In the genomic region with DNA sequence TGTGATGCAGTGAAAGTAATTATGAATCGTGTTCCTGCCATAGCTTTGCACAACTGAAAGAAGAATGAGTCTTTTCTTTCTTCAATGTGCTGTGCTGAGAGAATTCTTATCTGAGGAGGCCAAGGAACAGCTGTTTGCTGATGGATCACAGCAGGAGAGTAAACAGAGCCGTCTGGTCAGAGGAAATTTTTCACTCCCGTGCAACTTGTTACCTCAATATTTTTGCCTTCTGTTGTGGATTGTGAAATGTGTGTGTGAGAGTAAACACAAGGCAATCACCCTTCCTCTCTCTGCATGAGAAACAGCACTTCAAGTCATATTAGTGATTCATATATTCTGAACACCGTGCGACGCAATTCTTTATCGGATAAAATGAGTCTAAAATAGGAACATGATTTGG, we compare ENCODE assay signal across 15 mouse cellular contexts.
DNase-seq lines count a peak whose midpoint lies in the region; ATAC-seq lines count a peak whose summit lies in the region.
"Had no signal": no experiment of that assay in that cellular context is flagged by ENCODE, and none has a peak within 500 bp of the region (broad histone marks: within the 10 kb centered on the region; RNA-seq: fewer than 3 reads in every experiment).

No protein-coding gene starts in this region.

- no peaks in the 10 kb centered on the region for H3K9me3 ChIP-seq in midbrain, embryonic 14.5 days (ENCODE audit: control insufficient read depth, low read length)
- H3K9me3 ChIP-seq: embryonic facial prominence, embryonic 15.5 days had no signal

- DNase-seq in cerebellum, adult 9-11 months, result peak; percentile 13
- DNase-seq in cerebellum, postnatal 4 days (ENCODE audit: low spot score in 2 of 2), result no peak
- peak; percentile 8 for DNase-seq in kidney, postnatal 14 days
- DNase-seq in kidney, adult 8-10 months, result no peak
- DNase-seq in forelimb bud, embryonic 11.5 days (ENCODE audit: low read depth, low spot score), result peak; percentile 5
- DNase-seq in midbrain, embryonic 14.5 days, result peak; percentile 47
- no peak for DNase-seq in layer of hippocampus, adult 8-10 months (ENCODE audit: low spot score in 2 of 2)
- DNase-seq: layer of hippocampus, postnatal 36 days; right cerebral cortex, adult 18-20 months had no signal

- ATAC-seq in midbrain, embryonic 14.5 days (ENCODE audit: low FRiP score, low TSS enrichment), result peak; percentile 40; the same call in 1 of the 2 replicates
- ATAC-seq in monocyte, adult 5-6 weeks (replicated peaks; ENCODE audit: insufficient number of reproducible peaks, low FRiP score, low TSS enrichment, poor library complexity, severe bottlenecking), result no peak
- ATAC-seq: intestine, embryonic 16.5 days; Patski had no signal

- H3K4me3 ChIP-seq in midbrain, embryonic 14.5 days (replicated peaks; ENCODE audit: low read depth, low read length), result no peak overlapping the region
- H3K4me3 ChIP-seq: embryonic facial prominence, embryonic 15.5 days; myocyte had no signal

- H3K4me1 ChIP-seq in midbrain, embryonic 14.5 days (ENCODE audit: control insufficient read depth, insufficient read depth, low read length), result no peaks in the 10 kb centered on the region
- H3K4me1 ChIP-seq: embryonic facial prominence, embryonic 15.5 days had no signal

- H3K9ac ChIP-seq in midbrain, embryonic 14.5 days (replicated peaks; ENCODE audit: low read length), result no peak overlapping the region
- H3K9ac ChIP-seq: embryonic facial prominence, embryonic 15.5 days had no signal

- H3K4me2 ChIP-seq in midbrain, embryonic 14.5 days (ENCODE audit: low read length), result peak overlapping the region; percentile 11; the same call in 1 of the 2 replicates
- H3K4me2 ChIP-seq: embryonic facial prominence, embryonic 15.5 days; liver, embryonic 11.5 days had no signal

- no peaks in the 10 kb centered on the region for H3K36me3 ChIP-seq in midbrain, embryonic 14.5 days (ENCODE audit: control insufficient read depth, insufficient read depth, low read length)
- H3K36me3 ChIP-seq: embryonic facial prominence, embryonic 15.5 days had no signal

- WGBS in midbrain, embryonic 14.5 days, result 57% methylated on average over 7 of the region's 7 CpGs

- H3K27ac ChIP-seq in midbrain, embryonic 14.5 days (replicated peaks; ENCODE audit: low read depth, low read length), result no peak overlapping the region
- H3K27ac ChIP-seq: embryonic facial prominence, embryonic 15.5 days had no signal

- H3K27me3 ChIP-seq in midbrain, embryonic 14.5 days (ENCODE audit: control insufficient read depth, insufficient read depth, low read length), result no peaks in the 10 kb centered on the region
- H3K27me3 ChIP-seq: embryonic facial prominence, embryonic 15.5 days had no signal

Comparison
In these comparisons a context has a peak if more than half of its experiments do, and no peak if none do; other contexts are left out.
1. DNase-seq: peak in cerebellum, adult 9-11 months (single experiment), kidney, postnatal 14 days (single experiment), forelimb bud, embryonic 11.5 days (single experiment) and midbrain, embryonic 14.5 days (single experiment); none in cerebellum, postnatal 4 days (0 of 2), kidney, adult 8-10 months (0 of 2) and layer of hippocampus, adult 8-10 months (0 of 2).